Mouse (Mus musculus) liver, embryonic 13.5 days (tissue): ENCODE data around the gene Tmem174. TPM values are rescaled to one million over a fixed set of nuclear protein-coding genes. Genes with fewer than 3 reads are reported as not detected.

Experiments
- ATAC-seq: fragments of 200-750 bp; cut with Nextera tagmentation; 2 replicates; pipeline ENCODE4 v1.8.0; 2017; ENCODE audit warnings: low read depth, mild to moderate bottlenecking, moderate number of reproducible peaks, moderate library complexity
- DNase-seq: peaks from one replicate; pipeline ENCODE4 v3.0.0; 2022
- H3K27ac ChIP-seq: fragments of 300-500 bp; sonication (generic); 2 replicates; pipeline ENCODE4 v1.5.1; 2015; ENCODE audit warnings: moderate library complexity, mild to moderate bottlenecking, inconsistent platforms
- H3K27me3 ChIP-seq: fragments of 300-500 bp; sonication (generic); 2 replicates; pipeline ENCODE4 v1.6.1; 2015; ENCODE audit warnings: mild to moderate bottlenecking, inconsistent platforms
- H3K36me3 ChIP-seq: fragments of 300-500 bp; sonication (generic); 2 replicates; pipeline ENCODE4 v1.6.1; 2015; ENCODE audit warnings: mild to moderate bottlenecking, inconsistent platforms
- H3K4me1 ChIP-seq: fragments of 300-500 bp; sonication (generic); replicated peaks from 2 replicates; pipeline ENCODE4 v1.6.1; 2015; ENCODE audit warnings: inconsistent platforms
- H3K4me2 ChIP-seq: fragments of 300-500 bp; sonication (generic); 2 replicates; pipeline ENCODE4 v1.6.1; 2015; ENCODE audit warnings: inconsistent platforms, mild to moderate bottlenecking, moderate library complexity
- H3K4me3 ChIP-seq: fragments of 300-500 bp; sonication (generic); replicated peaks from 2 replicates; pipeline ENCODE4 v1.5.1; 2015; ENCODE audit warnings: mild to moderate bottlenecking, inconsistent platforms
- H3K9ac ChIP-seq: fragments of 300-500 bp; sonication (generic); 2 replicates; pipeline ENCODE4 v1.6.1; 2015; ENCODE audit warnings: mild to moderate bottlenecking, inconsistent platforms
- H3K9me3 ChIP-seq: fragments of 300-500 bp; sonication (generic); replicated peaks from 2 replicates; pipeline ENCODE4 v1.6.1; 2016; ENCODE audit warnings: inconsistent platforms
- WGBS: fragments of 180-500 bp; shearing (Covaris S2); methylation state at CpG from one replicate; pipeline ENCODE4 v1.1.7; 2015; ENCODE audit not compliant: insufficient replicate concordance; 5-methylcytosine and 5-hydroxymethylcytosine counted together
- polyA plus RNA-seq: library from polyadenylated mRNA; unstranded; fragments of >200 nt; fragmentation: Nextera tagmentation; extraction: Ambion mirVana; gene quantifications from 2 replicates; pipeline ENCODE4 v1.2.1, GENCODE M21; 2015

Gene Tmem174
- not detected in 2 replicates for polyA plus RNA-seq

DNA sequence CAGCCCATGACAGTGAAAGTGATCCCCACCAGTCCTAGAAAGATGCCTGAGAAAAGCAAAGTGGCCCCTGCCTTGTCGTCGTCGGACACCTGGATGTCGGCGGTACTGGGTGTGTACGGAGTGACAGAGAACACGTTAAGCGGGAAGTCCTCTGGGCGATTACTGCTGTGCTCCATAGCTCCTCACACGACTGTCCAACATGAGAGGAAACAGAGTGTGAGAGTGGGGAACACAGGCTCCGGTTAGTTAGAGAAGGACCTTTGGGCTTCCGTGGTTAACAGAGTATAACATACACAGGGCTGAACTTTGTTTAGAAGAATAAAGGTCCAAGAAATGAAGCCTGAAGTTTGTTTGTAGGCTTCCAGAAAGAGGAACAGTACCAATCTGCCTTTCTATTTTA, at the start of gene Tmem174:
Gene Tmem174 (minus strand): TSS at position 266 of the 400 bp plus-strand sequence.
- no peaks in the 10 kb centered on the region; the same call in 1 of the 2 replicates for H3K27me3 ChIP-seq
- H3K9ac ChIP-seq = no peak within 1 kb of the TSS
- DNase-seq = no peak
- 79% methylated on average over 12 of the region's 12 CpGs for WGBS
- no peaks in the 10 kb centered on the region for H3K4me1 ChIP-seq
- no peak for ATAC-seq
- H3K4me3 ChIP-seq = no peak within 1 kb of the TSS
- H3K36me3 ChIP-seq = no peaks in the 10 kb centered on the region
- no peak within 1 kb of the TSS for H3K4me2 ChIP-seq
- H3K9me3 ChIP-seq = no peaks in the 10 kb centered on the region
- H3K27ac ChIP-seq = no peak within 1 kb of the TSS

DNA sequence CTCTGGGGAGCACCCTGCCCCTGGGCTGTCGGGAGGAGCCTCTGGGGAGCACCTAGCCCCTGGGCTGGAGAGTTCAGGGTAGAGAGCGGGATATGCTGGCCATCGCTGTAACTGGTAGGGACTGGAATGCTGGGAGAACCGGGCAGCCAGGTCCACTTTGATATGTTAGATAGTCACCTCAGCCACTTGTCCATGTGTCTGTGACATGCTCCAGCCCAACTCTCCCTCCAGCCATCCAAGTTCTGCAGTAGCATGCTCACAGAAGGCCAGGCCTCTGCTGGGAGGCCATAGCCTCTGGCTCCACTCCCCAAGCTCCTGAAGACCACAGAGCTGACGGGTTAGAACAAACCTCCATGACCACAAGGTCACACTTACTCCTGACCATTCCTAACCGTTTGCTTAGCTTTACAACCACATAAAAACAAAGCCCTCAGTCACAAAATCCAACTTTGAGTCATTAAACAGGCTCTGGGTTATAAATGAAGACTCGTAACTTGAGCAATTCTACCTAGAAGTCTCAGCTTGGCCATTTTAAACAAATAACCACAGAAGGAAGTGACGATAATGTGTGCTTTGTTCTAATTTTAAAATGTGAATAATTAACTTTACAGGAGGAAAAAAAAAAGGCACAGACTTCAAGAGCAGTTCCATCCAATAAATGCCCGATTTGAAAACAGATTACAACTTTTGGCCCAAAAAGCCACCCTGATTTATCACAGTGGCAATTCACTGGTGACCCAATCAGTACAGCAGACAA, 47.1 kb upstream of the Tmem174 start:
- H3K9me3 ChIP-seq = no peaks in the 10 kb centered on the region
- H3K4me3 ChIP-seq = no peak overlapping the region
- DNase-seq (no peak), ATAC-seq (no peak)
- H3K27ac ChIP-seq = no peak overlapping the region
- no peaks in the 10 kb centered on the region for H3K27me3 ChIP-seq
- no peak overlapping the region for H3K9ac ChIP-seq
- no peaks in the 10 kb centered on the region; the same call in 1 of the 2 replicates for H3K4me1 ChIP-seq
- H3K4me2 ChIP-seq = no peak overlapping the region
- 56% methylated on average over 9 of the region's 9 CpGs for WGBS
- no peaks in the 10 kb centered on the region for H3K36me3 ChIP-seq

DNA sequence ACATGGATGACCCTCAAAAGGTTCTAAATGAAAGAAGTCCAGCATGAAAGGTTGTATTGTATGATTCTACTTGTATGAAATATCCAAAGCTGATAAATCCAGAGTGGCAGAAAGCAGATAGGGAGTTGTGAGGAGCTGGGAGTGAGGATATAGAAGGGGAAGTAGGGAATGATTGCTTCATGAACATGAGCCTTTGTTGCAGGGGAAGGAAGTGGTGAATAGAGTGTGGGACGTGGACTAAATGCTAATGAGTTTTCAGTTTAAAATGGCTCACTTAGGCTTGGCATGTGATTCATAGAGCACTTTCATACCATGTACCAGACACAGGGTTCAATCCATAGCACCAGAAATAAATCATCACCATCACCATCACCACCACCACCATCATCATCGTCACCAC, 46.2 kb upstream of the Tmem174 start:
- Histone ChIP-seq H3K4me2 (no peak overlapping the region), H3K36me3 (no peaks in the 10 kb centered on the region), H3K9me3 (no peaks in the 10 kb centered on the region), H3K27me3 (no peaks in the 10 kb centered on the region), H3K9ac (no peak overlapping the region), H3K4me3 (no peak overlapping the region), H3K27ac (no peak overlapping the region), H3K4me1 (no peaks in the 10 kb centered on the region; the same call in 1 of the 2 replicates)
- no peak for DNase-seq
- 40% methylated on average over 2 of the region's 2 CpGs for WGBS
- no peak for ATAC-seq

DNA sequence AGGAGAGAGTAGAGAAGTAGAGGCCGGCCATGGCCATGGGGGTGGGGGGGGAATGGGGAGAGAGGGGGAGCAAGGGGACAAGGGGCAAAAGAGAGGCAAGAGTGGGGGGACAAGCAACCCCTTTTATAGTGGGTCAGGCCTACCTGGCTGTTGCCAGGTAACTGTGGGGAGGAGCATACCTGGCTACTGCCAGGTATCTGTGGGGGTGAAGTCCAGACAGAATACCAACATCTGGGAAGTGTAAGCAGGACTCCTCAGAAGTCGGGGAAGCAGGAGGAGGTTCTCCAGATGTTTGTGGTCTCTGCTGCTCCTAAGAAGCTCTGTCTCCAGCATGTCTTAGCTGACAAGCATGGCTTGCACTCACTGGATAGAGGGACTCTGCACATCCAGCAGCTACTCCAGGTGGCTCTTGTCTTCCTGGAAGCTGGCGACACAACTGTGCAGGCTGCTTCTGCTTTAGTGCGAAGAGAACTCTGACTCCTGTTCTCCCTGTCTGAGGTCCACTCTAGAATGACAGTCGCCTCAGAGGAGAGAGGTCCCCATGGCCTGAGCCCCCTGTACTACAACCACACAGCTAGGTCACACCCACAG, 43.4 kb upstream of the Tmem174 start:
- WGBS = 56% methylated on average over 5 of the region's 5 CpGs
- ATAC-seq = no peak
- DNase-seq = no peak

DNA sequence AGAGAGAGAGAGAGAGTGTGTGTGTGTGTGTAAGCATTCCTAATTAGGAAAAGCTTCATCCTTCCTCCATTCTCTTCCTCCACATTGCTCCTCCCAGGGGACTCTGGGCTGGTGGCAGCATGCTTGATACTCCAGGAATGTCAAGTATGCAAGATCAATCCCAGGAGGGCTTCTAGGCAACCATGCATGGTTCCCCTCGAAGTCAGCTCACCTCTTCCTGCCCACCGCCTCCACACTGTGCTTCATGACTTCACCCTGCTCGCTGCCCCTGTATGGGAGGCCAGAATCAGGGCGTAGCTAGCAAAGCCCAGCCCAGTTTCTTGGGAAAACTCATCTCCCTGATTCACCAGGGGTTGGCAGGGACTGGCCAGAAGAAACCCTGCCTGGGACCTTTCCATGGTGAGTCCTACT, 42.4 kb upstream of the Tmem174 start:
- Histone ChIP-seq H3K9ac (no peak overlapping the region), H3K4me3 (no peak overlapping the region), H3K36me3 (no peaks in the 10 kb centered on the region), H3K4me1 (no peaks in the 10 kb centered on the region; the same call in 1 of the 2 replicates), H3K9me3 (no peaks in the 10 kb centered on the region), H3K27ac (no peak overlapping the region), H3K4me2 (no peak overlapping the region), H3K27me3 (no peaks in the 10 kb centered on the region)
- DNase-seq (no peak), ATAC-seq (no peak)
- WGBS = 33% methylated on average over 4 of the region's 4 CpGs

More for the DNA sequence above, 43.4 kb upstream of the Tmem174 start:
- H3K4me1 ChIP-seq = no peaks in the 10 kb centered on the region; the same call in 1 of the 2 replicates
- no peak overlapping the region for H3K27ac ChIP-seq
- H3K4me2 ChIP-seq = no peak overlapping the region
- H3K27me3 ChIP-seq = no peaks in the 10 kb centered on the region
- no peak overlapping the region for H3K9ac ChIP-seq
- no peak overlapping the region for H3K4me3 ChIP-seq
- no peaks in the 10 kb centered on the region for H3K36me3 ChIP-seq
- H3K9me3 ChIP-seq = no peaks in the 10 kb centered on the region

DNA sequence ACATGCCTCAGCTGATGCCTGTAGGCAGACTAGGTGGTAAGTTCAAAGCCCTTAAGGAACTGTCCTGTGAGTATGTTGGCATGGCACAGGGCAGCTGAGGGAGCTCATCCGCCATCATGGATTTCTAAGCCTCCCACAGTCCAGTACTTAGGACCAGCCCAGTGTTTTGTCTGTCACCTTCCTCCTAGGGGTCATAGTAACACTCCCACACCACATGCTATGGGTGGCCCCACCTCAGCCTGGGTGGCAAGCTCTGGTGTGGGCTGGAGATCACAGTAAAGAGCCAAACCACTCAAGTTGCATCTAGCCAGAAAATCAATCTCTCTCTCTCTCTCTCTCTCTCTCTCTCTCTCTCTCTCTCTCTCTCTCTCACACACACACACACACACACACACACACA, 42.0 kb upstream of the Tmem174 start:
- Histone ChIP-seq H3K4me3 (no peak overlapping the region), H3K27me3 (no peaks in the 10 kb centered on the region), H3K4me2 (no peak overlapping the region), H3K27ac (no peak overlapping the region), H3K9ac (no peak overlapping the region), H3K4me1 (no peaks in the 10 kb centered on the region; the same call in 1 of the 2 replicates), H3K9me3 (no peaks in the 10 kb centered on the region), H3K36me3 (no peaks in the 10 kb centered on the region)
- ATAC-seq = no peak
- 67% methylated on average over 1 of the region's 1 CpGs for WGBS
- no peak for DNase-seq

DNA sequence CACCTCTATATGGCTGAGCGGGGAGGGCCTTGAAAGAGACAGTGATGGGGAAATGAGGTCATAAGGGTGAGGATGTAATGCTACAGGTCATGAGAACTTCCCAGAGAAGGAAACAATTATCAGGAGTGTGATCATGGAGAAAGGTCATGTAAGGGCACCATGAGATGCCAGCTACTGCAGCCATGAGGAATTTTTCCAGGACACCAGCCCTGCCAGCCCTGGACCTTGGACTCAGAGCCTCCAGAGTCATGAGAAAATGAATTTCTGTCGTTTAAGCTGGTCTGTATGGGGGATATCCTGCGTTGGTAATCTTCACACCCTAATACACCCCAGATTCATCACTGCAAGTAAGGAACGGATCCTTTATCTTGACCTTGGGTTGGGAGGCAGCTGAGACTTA, 36.7 kb upstream of the Tmem174 start:
- H3K27ac ChIP-seq = no peak overlapping the region
- ATAC-seq = no peak
- no peak for DNase-seq
- H3K9ac ChIP-seq = no peak overlapping the region
- no peak overlapping the region for H3K4me3 ChIP-seq
- WGBS = 54% methylated on average over 4 of the region's 4 CpGs
- no peaks in the 10 kb centered on the region for H3K9me3 ChIP-seq
- no peaks in the 10 kb centered on the region for H3K36me3 ChIP-seq
- no peaks in the 10 kb centered on the region for H3K27me3 ChIP-seq
- no peak overlapping the region for H3K4me2 ChIP-seq
- no peaks in the 10 kb centered on the region for H3K4me1 ChIP-seq

DNA sequence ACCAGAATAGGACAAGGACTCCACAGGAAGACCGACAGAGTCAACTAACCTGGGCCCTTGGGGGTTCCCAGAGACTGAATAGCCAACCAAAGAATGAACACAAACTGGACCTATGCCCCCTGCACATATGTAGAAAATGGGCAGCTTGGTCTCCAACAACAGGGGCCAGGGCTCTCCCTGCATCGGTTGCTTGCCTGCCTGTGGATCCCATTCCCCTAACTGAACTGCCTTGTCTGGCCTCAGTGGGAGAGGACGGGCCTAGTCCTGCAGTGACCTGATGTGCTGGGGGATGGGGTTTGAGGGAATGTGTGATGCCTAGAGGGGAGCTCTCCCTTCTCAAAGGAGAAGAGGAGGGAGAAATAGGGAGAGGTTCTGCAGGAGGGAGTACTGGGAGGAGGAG, 32.1 kb upstream of the Tmem174 start:
- Histone ChIP-seq H3K4me2 (no peak overlapping the region), H3K27ac (no peak overlapping the region), H3K4me1 (no peaks in the 10 kb centered on the region), H3K27me3 (no peaks in the 10 kb centered on the region), H3K4me3 (no peak overlapping the region), H3K36me3 (no peaks in the 10 kb centered on the region), H3K9ac (no peak overlapping the region), H3K9me3 (no peaks in the 10 kb centered on the region)
- 59% methylated on average over 3 of the region's 3 CpGs for WGBS
- no peak for DNase-seq
- no peak for ATAC-seq

DNA sequence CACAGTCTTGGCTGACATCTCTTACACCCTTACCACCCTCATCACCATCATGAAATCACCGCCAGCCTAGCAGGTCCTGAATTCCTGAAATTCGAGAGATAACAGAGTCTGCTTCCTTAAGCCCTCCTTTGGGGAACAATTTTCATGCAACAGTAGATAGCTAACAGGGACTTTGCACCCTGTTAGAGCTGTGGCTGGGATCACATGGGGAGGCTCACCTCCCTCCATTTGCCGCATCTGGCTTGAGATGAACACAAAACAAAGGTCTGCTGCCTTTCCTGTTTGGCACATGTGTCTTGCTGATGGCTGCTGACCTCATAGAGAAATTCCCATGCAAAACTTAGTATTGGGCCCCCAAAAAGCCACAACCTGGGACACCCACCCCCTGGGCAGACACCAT, 30.1 kb upstream of the Tmem174 start:
- H3K27me3 ChIP-seq = no peaks in the 10 kb centered on the region
- H3K4me1 ChIP-seq = no peaks in the 10 kb centered on the region
- no peaks in the 10 kb centered on the region for H3K36me3 ChIP-seq
- ATAC-seq = no peak
- H3K4me2 ChIP-seq = no peak overlapping the region
- H3K9me3 ChIP-seq = no peaks in the 10 kb centered on the region
- H3K9ac ChIP-seq = no peak overlapping the region
- WGBS = 49% methylated on average over 3 of the region's 3 CpGs
- DNase-seq = no peak
- no peak overlapping the region for H3K27ac ChIP-seq
- H3K4me3 ChIP-seq = no peak overlapping the region

DNA sequence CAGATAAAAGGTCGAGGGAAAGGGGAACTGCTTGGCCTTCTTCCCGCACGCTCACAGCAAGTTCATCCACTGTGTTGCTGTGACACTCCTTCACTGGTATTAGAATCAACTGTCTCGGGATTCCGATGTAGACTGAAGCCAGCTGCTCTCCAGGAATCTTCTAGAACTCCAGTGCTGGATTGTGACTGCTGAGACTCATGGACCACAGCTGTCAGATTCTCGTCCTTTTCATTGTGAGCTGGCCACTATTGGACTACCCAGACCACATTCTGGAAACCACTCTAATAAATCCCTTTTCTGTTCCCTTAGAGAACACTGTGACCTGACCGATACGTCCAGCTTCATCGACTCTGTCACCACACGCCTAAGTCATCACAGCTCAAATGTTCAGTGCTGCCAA, 28.0 kb upstream of the Tmem174 start:
- H3K9ac ChIP-seq = no peak overlapping the region
- 69% methylated on average over 10 of the region's 10 CpGs for WGBS
- H3K36me3 ChIP-seq = no peaks in the 10 kb centered on the region
- no peaks in the 10 kb centered on the region for H3K4me1 ChIP-seq
- H3K27me3 ChIP-seq = no peaks in the 10 kb centered on the region
- H3K4me3 ChIP-seq = no peak overlapping the region
- H3K9me3 ChIP-seq = no peaks in the 10 kb centered on the region
- no peak for ATAC-seq
- H3K4me2 ChIP-seq = no peak overlapping the region
- H3K27ac ChIP-seq = no peak overlapping the region
- DNase-seq = no peak

DNA sequence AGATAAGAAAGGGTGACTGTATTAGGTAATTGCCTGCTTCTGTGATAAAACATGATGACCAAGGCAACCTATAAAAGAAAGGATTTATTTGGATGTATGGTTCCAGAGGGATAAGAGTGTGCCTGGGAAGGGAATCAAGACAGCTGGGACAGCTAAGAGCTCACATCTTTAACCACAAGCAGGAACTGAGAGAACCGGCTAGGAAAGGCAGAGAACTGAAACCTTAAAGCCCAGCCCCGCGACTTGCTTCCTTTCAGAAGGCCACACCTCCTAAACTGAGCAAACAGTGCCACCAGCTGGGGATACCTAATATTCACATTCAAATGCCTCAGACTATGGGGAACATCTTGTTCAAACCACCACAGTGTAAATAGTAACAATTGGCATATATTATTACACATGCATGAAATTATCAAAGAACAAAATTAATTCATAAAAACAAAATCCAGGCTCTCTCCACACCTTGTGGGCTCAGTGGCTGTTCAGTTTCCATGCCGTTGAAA, 25.0 kb upstream of the Tmem174 start:
- Histone ChIP-seq H3K27me3 (no peaks in the 10 kb centered on the region), H3K4me1 (no peaks in the 10 kb centered on the region), H3K9ac (no peak overlapping the region), H3K4me2 (no peak overlapping the region), H3K27ac (no peak overlapping the region), H3K4me3 (no peak overlapping the region), H3K9me3 (no peaks in the 10 kb centered on the region), H3K36me3 (no peaks in the 10 kb centered on the region)
- WGBS = 63% methylated on average over 4 of the region's 4 CpGs
- DNase-seq = no peak
- ATAC-seq = no peak
